Mouse (Mus musculus): ENCODE data around the gene Gm10840. TPM values are rescaled to one million over a fixed set of nuclear protein-coding genes. Genes with fewer than 3 reads are reported as not detected.
A peak's percentile ranks its signal among the peaks of the same experiment; 100 is the strongest.

The Gm10840 gene
- polyA plus RNA-seq, 1 experiment: not detected

DNA sequence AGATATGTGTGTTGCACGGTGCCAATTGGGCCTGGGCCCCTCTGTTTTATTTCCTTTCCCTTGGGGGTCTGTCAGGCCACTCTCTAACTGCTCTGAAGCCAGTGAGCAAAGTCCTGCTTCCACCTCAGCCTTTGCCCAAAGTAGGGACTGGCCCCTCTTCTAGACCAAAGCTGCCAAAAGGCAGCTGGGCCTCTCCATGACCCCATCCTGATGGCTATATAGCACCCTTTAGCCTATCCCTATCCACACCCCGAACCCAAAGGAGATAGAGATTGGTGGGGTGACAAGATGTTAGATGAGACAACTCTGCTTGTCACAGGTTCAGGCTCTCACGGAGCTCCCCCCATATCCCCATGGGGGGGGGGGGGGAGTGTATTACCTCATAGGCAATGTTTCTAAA is 4.9 kb upstream of the Gm10840 start:
- Histone ChIP-seq H3K27ac (replicated peaks; ENCODE audit: low read depth, low read length) (no peak overlapping the region), H3K4me1 (ENCODE audit: control insufficient read depth, insufficient read depth, insufficient read length, low read length) (peaks cover 5% of the 10 kb centered on the region; the same call in 1 of the 2 replicates)

DNA sequence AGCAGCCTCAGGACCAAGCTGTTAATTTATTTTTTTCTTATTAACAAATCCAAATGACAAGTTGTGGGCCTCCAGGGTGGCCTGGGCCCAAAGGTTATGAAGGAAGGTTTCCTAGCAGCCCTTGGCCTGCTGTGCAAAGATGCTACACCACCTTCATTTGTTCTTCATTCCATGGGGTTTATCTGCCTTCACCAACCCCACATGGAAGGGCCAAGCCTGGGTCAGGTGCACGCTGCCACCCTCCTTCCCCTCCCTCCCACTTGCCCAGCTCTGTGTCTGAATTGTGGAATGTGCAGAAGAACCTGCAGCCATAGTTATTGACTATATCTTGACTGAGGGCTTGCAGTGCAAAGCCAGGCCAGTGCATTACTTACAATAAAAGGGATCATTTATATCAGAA is 4.4 kb upstream of the Gm10840 start:
- Histone ChIP-seq H3K4me3 (ENCODE audit: insufficient read depth, low read depth, low read length) (no peak overlapping the region), H3K27ac (replicated peaks; ENCODE audit: low read depth, low read length) (no peak overlapping the region), H3K4me1 (ENCODE audit: control insufficient read depth, insufficient read depth, insufficient read length, low read length) (peaks cover 5% of the 10 kb centered on the region; the same call in 1 of the 2 replicates)

More for the DNA sequence above, 4.9 kb upstream of the Gm10840 start:
- H3K4me3 ChIP-seq (ENCODE audit: insufficient read depth, low read depth, low read length): no peak overlapping the region

DNA sequence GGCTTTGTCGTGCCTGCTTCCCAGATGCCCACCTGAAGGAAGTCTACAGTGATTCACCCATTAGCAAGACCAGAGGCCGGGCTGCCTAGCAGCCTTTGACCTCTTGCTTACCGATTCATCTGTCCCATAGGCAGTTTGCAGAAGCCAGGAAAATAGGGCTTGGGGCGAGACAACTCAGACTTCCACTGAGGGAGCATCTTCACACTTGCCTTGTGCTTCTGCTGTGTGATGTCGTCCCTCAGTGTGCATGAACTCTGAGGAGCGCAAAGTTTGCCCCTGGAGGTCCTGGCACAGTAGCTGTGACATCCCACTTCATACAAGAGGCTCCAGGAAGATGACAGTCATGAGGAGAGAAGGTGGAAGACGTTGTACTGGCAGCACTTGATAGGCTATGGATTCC is 3.5 kb upstream of the Gm10840 start:
- H3K4me1 ChIP-seq (ENCODE audit: control insufficient read depth, insufficient read depth, insufficient read length, low read length): peaks cover 5% of the 10 kb centered on the region; the same call in 1 of the 2 replicates
- H3K4me3 ChIP-seq (ENCODE audit: insufficient read depth, low read depth, low read length): no peak overlapping the region
- H3K27ac ChIP-seq (replicated peaks; ENCODE audit: low read depth, low read length): no peak overlapping the region

DNA sequence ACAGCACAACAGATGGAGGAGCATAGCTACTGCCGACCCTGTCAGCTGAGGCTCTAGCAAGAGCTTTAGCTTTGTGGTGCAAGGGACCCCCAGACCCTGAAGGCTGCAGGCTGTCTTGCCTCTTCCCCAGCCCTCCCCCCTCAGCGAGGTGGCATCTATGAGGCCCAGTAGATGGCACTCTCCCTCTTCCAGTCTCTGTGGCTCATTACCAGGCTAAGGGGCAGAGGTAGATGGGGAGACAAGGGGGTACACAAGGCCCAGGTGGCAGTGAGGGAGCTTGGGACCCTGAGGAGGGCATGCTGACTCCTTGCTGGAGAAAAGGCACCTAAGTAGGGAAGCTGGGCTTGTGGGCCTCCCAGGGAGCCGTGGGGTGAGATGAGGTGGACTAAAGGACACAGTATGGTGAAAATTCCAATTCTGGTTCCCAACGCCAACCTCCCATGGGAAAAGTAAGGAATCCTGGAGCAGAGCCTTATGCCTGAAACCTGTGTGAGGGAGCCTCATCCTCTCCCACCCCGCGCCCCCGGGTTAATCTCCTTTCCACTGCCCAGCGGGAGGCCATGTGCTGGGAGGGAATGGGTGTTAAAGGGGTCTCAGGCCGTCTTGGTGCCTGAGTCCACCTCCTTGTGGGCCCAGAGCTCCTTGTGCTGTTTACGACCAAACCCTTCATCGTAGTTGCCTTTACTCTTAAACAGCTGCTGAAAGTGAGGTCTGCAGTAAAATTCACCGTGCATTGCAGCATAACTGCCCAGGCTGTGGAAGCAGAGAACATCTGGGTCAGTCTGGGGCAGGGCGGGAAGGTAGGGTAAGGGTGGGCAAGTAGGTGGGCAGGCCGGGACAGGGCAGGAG is 2.3 kb upstream of the Gm10840 start:
- Histone ChIP-seq H3K4me3 (ENCODE audit: insufficient read depth, low read depth, low read length) (peak overlapping the region; percentile 67), H3K27ac (replicated peaks; ENCODE audit: low read depth, low read length) (peak overlapping the region; percentile 4; the same call in 1 of the 2 replicates), H3K4me1 (ENCODE audit: control insufficient read depth, insufficient read depth, insufficient read length, low read length) (peaks cover 7% of the 10 kb centered on the region)

DNA sequence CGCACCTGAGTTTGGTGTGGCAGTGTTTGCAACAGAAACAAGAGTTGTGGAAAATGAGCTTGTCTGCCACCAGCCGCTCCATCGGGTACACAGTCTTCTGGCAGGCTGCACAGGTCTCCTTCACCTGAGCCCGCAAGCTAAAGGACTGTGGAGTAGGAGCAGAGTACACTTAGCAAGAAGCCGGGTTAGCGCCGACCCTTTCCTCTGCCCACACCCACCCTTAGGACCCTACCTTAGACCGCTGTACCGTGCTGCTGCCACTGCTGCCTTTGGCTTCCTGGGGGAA is 1.8 kb upstream of the Gm10840 start:
- peaks cover 10% of the 10 kb centered on the region for H3K4me1 ChIP-seq (ENCODE audit: control insufficient read depth, insufficient read depth, insufficient read length, low read length)
- no peak overlapping the region for H3K27ac ChIP-seq (replicated peaks; ENCODE audit: low read depth, low read length)
- H3K4me3 ChIP-seq (ENCODE audit: insufficient read depth, low read depth, low read length): peak overlapping the region; percentile 67

DNA sequence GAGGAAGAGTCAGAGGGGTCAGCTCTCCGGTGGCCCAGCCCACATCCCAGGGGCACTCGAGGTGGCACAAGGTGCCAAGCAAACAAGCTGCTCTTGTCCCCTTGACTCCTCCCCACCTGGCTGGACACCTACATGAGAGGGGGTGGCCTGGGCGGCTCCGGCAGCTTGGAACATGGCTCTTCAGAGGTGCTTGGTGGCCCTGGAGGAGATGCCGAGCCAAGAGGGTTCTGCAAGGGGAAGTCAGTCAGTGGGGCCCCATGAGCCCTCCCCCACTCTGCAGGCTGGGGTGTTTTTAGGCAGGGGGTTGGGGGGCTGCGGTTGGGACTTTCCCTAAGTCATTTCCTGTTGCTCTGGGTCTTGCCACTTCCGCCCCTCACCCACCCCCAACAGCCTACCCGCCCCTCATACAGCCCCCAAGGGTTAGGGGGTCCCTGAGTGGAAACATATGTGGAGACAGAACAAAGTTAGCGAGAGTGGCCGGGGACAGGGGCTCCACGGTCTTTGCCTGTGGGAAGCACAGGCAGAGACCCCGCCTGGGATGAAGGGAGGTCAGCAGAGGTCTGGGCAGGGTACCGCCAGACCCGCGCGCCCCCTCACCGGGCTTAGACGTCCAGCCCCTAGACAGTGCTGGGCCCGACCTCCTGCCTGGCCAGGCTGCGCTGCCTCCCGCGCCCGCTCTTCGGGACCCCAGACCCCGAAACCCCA is 1.3 kb upstream of the Gm10840 start:
- Histone ChIP-seq H3K27ac (replicated peaks; ENCODE audit: low read depth, low read length) (peak overlapping the region; percentile 26; the same call in 1 of the 2 replicates), H3K4me3 (ENCODE audit: insufficient read depth, low read depth, low read length) (peak overlapping the region; percentile 67)

DNA sequence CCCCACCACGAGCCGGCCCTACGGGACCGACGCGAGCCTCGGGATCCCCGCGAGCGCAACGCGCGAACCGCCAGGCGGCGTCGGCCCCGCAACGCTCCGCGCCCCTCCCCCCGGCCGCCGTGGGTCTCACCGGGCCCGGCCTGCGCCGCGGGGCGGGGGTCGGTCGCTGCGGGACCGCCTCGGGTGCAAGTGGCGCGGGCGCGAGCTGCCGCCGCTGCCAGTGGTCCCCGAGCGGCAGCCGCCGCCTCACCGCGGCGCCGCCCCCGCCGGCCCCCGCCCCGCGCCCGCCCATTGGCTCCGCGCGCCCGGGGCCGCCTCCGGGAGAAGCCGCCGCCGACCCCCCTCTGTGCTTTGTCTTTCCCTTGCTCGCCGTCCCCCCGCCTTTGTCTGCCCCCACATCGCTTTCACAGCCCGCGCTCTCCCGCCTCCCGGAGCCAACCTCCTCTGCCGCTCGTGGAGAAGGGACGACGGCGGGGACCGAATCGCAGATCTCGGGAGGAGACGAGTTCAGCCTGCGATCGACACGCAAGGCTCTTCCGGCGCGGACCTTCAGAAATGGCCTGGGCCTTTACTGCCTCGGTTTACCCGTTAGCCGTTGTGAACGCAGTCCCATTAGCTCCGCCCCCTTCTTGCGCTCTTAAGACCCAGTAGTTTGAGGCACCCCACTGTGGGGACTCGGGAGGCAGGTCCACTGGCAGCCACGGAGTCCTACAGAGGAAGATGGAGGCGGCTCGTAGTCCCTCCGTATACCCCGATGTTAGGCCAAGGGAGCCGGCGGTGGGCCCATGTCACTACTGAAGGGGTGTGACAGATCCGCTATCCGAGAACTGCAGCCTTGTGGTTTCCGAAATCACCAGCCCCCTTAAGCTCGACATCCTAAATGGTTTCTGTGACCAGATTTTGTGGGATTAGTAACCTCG is 469 bp upstream of the Gm10840 start:
- H3K4me3 ChIP-seq (ENCODE audit: insufficient read depth, low read depth, low read length): peak overlapping the region; percentile 67

More for the DNA sequence above, 1.3 kb upstream of the Gm10840 start:
- H3K4me1 ChIP-seq (ENCODE audit: control insufficient read depth, insufficient read depth, insufficient read length, low read length): peaks cover 14% of the 10 kb centered on the region

DNA sequence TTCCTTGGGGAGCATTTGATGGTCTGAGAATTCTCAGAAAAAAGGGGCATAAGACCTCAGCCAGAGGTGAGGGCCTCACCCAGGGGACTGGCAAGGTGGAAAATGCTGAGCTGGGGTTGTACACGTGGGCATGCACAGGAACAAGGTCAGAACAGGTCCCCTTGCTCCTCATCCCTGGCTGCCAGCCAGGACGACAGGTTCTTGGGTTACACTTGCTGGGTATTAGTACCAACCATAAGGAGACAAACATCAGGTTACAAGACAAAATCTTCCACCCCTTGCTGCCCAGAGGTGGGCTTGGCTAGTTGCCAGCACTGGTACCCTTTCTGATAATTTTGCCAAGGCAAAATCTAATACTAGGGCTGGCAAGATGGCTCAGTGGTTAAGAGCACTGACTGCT is 1.6 kb downstream of the Gm10840 start:
- Histone ChIP-seq H3K4me3 (ENCODE audit: insufficient read depth, low read depth, low read length) (no peak overlapping the region), H3K27ac (replicated peaks; ENCODE audit: low read depth, low read length) (no peak overlapping the region), H3K4me1 (ENCODE audit: control insufficient read depth, insufficient read depth, insufficient read length, low read length) (peaks cover 17% of the 10 kb centered on the region)

More for the DNA sequence above, 469 bp upstream of the Gm10840 start:
- peaks cover 18% of the 10 kb centered on the region for H3K4me1 ChIP-seq (ENCODE audit: control insufficient read depth, insufficient read depth, insufficient read length, low read length)
- H3K27ac ChIP-seq (replicated peaks; ENCODE audit: low read depth, low read length): peak overlapping the region; percentile 76

DNA sequence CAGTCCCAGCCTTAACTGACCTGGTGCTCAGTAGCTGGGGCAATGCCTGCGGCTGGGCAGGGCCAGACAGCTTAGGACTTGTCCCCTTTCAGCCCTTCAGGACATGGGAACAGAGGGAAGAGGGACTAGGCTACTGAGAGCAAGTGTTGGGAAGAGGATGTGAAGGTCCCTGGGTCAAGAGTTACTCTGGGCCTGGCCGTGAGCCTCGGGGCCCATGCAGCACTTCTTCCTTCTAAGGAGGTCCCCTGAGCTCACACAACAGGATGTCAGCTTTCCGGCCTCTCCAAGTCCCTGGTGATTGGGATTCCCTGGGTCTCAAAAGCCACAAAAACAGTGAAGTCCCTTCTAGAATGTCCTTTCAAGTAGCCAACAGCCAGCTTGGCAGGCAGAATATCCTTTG is 2.9 kb downstream of the Gm10840 start:
- H3K4me1 ChIP-seq (ENCODE audit: control insufficient read depth, insufficient read depth, insufficient read length, low read length): peaks cover 16% of the 10 kb centered on the region
- H3K27ac ChIP-seq (replicated peaks; ENCODE audit: low read depth, low read length): peak overlapping the region; percentile 92
- peak overlapping the region; percentile 35 for H3K4me3 ChIP-seq (ENCODE audit: insufficient read depth, low read depth, low read length)

DNA sequence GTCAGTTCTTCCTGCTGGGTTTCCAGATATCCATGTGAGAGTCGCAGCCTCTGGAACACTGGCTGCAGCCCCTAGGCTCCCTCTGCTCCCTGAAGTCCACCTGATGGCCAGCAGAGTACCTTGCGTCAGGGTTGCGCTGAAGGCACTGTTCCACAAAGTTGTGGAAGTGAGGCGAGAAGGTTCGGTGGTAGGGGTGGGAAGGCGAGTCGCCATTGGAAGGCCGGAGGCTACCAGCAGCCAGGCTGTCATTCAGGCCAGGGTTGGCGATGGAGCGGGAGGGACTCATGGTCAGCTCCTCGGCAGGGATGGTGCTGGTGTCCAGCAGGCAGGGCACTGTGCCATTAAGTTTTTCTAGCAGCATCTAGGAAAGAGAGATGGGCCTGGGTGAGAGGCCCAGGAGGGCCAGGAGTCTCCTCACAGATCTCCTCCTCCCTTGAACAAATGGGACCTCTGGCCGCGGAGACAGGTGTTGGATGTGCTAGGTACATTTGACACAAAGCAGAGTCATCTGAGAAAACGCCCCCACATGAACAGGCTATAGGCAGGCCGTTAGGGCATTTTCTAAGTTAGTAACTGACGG is 4.0 kb downstream of the Gm10840 start:
- peaks cover 13% of the 10 kb centered on the region for H3K4me1 ChIP-seq (ENCODE audit: control insufficient read depth, insufficient read depth, insufficient read length, low read length)
- peak overlapping the region; percentile 17 for H3K4me3 ChIP-seq (ENCODE audit: insufficient read depth, low read depth, low read length)
- H3K27ac ChIP-seq (replicated peaks; ENCODE audit: low read depth, low read length): peak overlapping the region; percentile 90

DNA sequence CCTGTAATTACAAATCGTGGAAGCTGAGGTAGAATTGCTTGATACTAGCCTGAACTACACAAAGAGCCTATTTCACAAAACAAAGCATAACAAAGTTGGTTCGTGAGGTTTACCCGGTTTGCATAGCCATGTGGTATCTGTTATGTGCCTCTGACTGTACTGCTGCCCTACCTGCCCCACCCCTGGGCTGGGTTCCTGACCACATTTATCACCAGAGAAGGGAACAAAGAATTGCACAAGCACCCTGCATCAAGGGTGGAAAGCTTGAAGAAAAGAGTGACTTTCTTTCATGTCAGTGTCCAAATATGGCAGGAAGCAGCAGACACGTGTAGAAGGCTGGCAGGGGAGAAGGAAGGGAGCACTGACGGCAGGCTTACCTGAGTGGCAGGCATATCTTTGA is 6.8 kb downstream of the Gm10840 start:
- Histone ChIP-seq H3K27ac (replicated peaks; ENCODE audit: low read depth, low read length) (no peak overlapping the region), H3K4me1 (ENCODE audit: control insufficient read depth, insufficient read depth, insufficient read length, low read length) (peaks cover 13% of the 10 kb centered on the region), H3K4me3 (ENCODE audit: insufficient read depth, low read depth, low read length) (no peak overlapping the region)

DNA sequence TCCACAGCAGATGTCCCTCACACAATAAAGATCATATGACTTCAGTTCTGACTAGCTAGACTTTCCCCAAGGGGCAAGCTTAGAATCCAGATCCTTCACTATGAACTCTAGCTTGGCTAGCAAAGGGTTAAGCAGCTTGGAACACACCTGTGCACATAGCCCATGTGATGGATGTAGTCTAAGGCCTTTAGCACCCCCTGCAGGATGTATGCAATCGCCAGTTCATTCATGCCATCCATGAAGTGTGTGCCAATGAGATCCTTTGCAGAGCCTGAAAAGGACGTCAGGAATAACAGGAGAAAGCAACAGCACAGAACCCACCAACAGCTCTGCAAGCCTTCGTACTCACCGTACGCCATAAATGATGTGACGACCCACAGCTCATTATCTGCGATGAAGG is 10.2 kb downstream of the Gm10840 start:
- Histone ChIP-seq H3K27ac (replicated peaks; ENCODE audit: low read depth, low read length) (no peak overlapping the region), H3K4me1 (ENCODE audit: control insufficient read depth, insufficient read depth, insufficient read length, low read length) (no peaks in the 10 kb centered on the region), H3K4me3 (ENCODE audit: insufficient read depth, low read depth, low read length) (no peak overlapping the region)

DNA sequence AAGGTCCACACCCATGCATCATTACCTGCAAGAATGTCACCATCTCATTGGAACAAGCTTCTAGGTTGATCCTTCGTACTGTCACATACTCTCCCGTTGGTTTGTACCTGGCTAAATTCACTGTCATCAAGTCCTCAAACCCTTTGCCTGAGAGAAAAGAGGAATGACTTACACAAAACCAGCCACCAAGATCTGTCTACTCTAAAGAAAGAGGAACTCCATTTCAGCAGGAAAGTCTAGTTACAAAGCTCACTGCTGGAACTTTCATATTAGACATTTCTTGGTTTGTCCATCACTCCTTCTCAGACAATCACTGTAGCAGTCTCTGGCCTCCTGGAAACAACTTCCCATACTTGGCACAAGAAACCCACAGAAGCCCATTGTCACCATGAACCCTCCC is 12.6 kb downstream of the Gm10840 start:
- H3K27ac ChIP-seq (replicated peaks; ENCODE audit: low read depth, low read length): no peak overlapping the region
- H3K4me1 ChIP-seq (ENCODE audit: control insufficient read depth, insufficient read depth, insufficient read length, low read length): no peaks in the 10 kb centered on the region
- no peak overlapping the region for H3K4me3 ChIP-seq (ENCODE audit: insufficient read depth, low read depth, low read length)

DNA sequence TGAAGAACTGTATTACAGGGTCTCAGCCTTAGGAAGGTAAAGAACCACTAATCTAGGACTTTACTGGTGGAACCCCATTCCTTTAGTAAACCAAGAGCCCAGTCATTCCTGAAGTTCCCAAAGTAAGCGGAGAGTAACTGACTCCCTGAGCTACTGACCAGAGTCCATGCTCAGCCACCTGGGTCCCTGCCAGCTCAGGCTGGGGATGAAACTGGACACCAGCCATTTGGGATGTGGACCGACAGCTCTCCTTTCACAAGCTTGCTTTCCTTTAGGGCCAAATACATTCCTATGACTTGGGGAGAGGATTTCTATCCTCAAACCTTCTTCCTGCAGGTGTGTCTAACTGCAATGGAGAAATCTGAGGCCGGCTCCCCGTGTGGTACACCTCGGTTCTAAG is 13.7 kb downstream of the Gm10840 start:
- Histone ChIP-seq H3K4me1 (ENCODE audit: control insufficient read depth, insufficient read depth, insufficient read length, low read length) (no peaks in the 10 kb centered on the region), H3K4me3 (ENCODE audit: insufficient read depth, low read depth, low read length) (no peak overlapping the region), H3K27ac (replicated peaks; ENCODE audit: low read depth, low read length) (no peak overlapping the region)

DNA sequence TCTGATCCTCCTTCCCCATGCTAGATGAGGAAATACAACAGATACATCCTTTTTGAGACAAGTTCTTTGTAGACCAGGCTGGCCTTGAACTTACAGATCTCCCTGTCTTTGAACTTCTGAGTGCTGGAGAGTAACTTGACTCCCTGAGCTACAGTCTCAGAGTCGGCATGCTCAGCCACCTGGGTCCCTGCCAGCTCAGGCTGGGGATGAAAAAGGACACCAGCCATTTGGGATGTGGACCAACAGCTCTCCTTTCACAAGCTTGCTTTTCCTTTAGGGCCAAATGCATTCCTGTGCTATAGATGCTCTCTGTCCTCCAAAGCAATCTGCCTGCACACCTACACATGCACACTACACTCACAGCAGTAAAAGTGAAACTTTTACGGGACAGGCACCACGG is 14.4 kb downstream of the Gm10840 start:
- Histone ChIP-seq H3K27ac (replicated peaks; ENCODE audit: low read depth, low read length) (no peak overlapping the region), H3K4me1 (ENCODE audit: control insufficient read depth, insufficient read depth, insufficient read length, low read length) (no peaks in the 10 kb centered on the region), H3K4me3 (ENCODE audit: insufficient read depth, low read depth, low read length) (no peak overlapping the region)

All from brown adipose tissue, adult 24 weeks (tissue).